Mouse (Mus musculus): ENCODE measurements around the gene Tcf19. TPM values are rescaled to one million over a fixed set of nuclear protein-coding genes. Genes with fewer than 3 reads are reported as not detected.
A peak's percentile ranks its signal among the peaks of the same experiment; 100 is the strongest.

Tcf19 gene
- polyA plus RNA-seq, 2 experiments, result 30.0 to 46.2 TPM

GRCm38 (mm10) chr17:35517526-35517925 lies 902 bp upstream of the Tcf19 start:
- ATAC-seq (ENCODE audit: insufficient read depth) (no peak), DNase-seq (ENCODE audit: low read depth in 3 of 3, low spot score in 3 of 3) (no peak)
- TF ChIP-seq EP300 (IDR thresholded peaks at IDR 0.05; ENCODE audit: low read depth) (no peak), CTCF (IDR thresholded peaks at IDR 0.05; ENCODE audit: low read depth) (no peak)
- peak overlapping the region; percentile 85 for H3K4me2 ChIP-seq (ENCODE audit: low read depth)
- H3K9ac ChIP-seq (replicated peaks), result peak overlapping the region; percentile 81
- peak overlapping the region; percentile 65 to 76 for H3K4me3 ChIP-seq (ENCODE audit: insufficient read depth in 1 of 2, low read depth in 2 of 2, low read length in 2 of 2)
- H3K27me3 ChIP-seq (ENCODE audit: control insufficient read depth, insufficient read depth, low read length), result no peaks in the 10 kb centered on the region
- H3K4me1 ChIP-seq (replicated peaks; ENCODE audit: control insufficient read depth in 2 of 2, insufficient read depth in 2 of 2, low read length in 1 of 2), result peaks cover 5 to 16% of the 10 kb centered on the region in 2 experiments
- 15% methylated on average over 12 of the region's 12 CpGs for WGBS (ENCODE audit: insufficient replicate concordance)
- H3K9me3 ChIP-seq (ENCODE audit: control insufficient read depth, low read length), result no peaks in the 10 kb centered on the region
- H3K36me3 ChIP-seq (replicated peaks; ENCODE audit: control insufficient read depth, insufficient read depth, low read depth), result peaks cover 8% of the 10 kb centered on the region
- peak overlapping the region; percentile 32; the same call in 1 of the 2 replicates for H3K27ac ChIP-seq

- Histone ChIP-seq H3K4me3 (ENCODE audit: insufficient read depth in 1 of 2, low read depth in 2 of 2, low read length in 2 of 2) (peak overlapping the region; percentile 76 to 96), H3K36me3 (replicated peaks; ENCODE audit: control insufficient read depth, insufficient read depth, low read depth) (peaks cover 10% of the 10 kb centered on the region), H3K4me2 (ENCODE audit: low read depth) (peak overlapping the region; percentile 85), H3K9ac (replicated peaks) (peak overlapping the region; percentile 67), H3K9me3 (ENCODE audit: control insufficient read depth, low read length) (no peaks in the 10 kb centered on the region), H3K27me3 (ENCODE audit: control insufficient read depth, insufficient read depth, low read length) (no peaks in the 10 kb centered on the region), H3K4me1 (replicated peaks; ENCODE audit: control insufficient read depth in 2 of 2, insufficient read depth in 2 of 2, low read length in 1 of 2) (peaks cover 5 to 16% of the 10 kb centered on the region in 2 experiments), H3K27ac (no peak overlapping the region)
- ATAC-seq (ENCODE audit: insufficient read depth) (no peak; the same call in 1 of the 2 replicates), DNase-seq (ENCODE audit: low read depth in 3 of 3, low spot score in 3 of 3) (peak; percentile 10 to 20 (median 20))
- 10% methylated on average over 25 of the region's 25 CpGs for WGBS (ENCODE audit: insufficient replicate concordance)
- TF ChIP-seq EP300 (IDR thresholded peaks at IDR 0.05; ENCODE audit: low read depth) (no peak), CTCF (IDR thresholded peaks at IDR 0.05; ENCODE audit: low read depth) (no peak)
Measured at GRCm38 (mm10) chr17:35515911-35516640, 548 bp downstream of the Tcf19 start.

GRCm38 (mm10) chr17:35514756-35515155 lies 1.9 kb downstream of the Tcf19 start:
- 74% methylated on average over 6 of the region's 6 CpGs for WGBS (ENCODE audit: insufficient replicate concordance)
- Histone ChIP-seq H3K4me2 (ENCODE audit: low read depth) (peak overlapping the region; percentile 85), H3K27ac (no peak overlapping the region), H3K9ac (replicated peaks) (peak overlapping the region; percentile 67), H3K4me1 (replicated peaks; ENCODE audit: control insufficient read depth in 2 of 2, insufficient read depth in 2 of 2, low read length in 1 of 2) (peaks cover 5 to 16% of the 10 kb centered on the region in 2 experiments), H3K27me3 (ENCODE audit: control insufficient read depth, insufficient read depth, low read length) (no peaks in the 10 kb centered on the region), H3K4me3 (ENCODE audit: insufficient read depth in 1 of 2, low read depth in 2 of 2, low read length in 2 of 2) (peak overlapping the region; percentile 76 to 96), H3K36me3 (replicated peaks; ENCODE audit: control insufficient read depth, insufficient read depth, low read depth) (peaks cover 10% of the 10 kb centered on the region), H3K9me3 (ENCODE audit: control insufficient read depth, low read length) (no peaks in the 10 kb centered on the region)
- ATAC-seq (ENCODE audit: insufficient read depth) (no peak), DNase-seq (ENCODE audit: low read depth in 3 of 3, low spot score in 3 of 3) (no peak)
- TF ChIP-seq CTCF (IDR thresholded peaks at IDR 0.05; ENCODE audit: low read depth) (no peak), EP300 (IDR thresholded peaks at IDR 0.05; ENCODE audit: low read depth) (no peak)

- peaks cover 10% of the 10 kb centered on the region for H3K36me3 ChIP-seq (replicated peaks; ENCODE audit: control insufficient read depth, insufficient read depth, low read depth)
- no peak overlapping the region for H3K27ac ChIP-seq
- TF ChIP-seq EP300 (IDR thresholded peaks at IDR 0.05; ENCODE audit: low read depth) (no peak), CTCF (IDR thresholded peaks at IDR 0.05; ENCODE audit: low read depth) (peak; percentile 93)
- H3K4me3 ChIP-seq (ENCODE audit: insufficient read depth in 1 of 2, low read depth in 2 of 2, low read length in 2 of 2), result no peak overlapping the region; a peak in 1 of 4 replicates
- H3K4me2 ChIP-seq (ENCODE audit: low read depth), result peak overlapping the region; percentile 85
- peak; percentile 49 to 60 (median 59) for DNase-seq (ENCODE audit: low read depth in 3 of 3, low spot score in 3 of 3)
- WGBS (ENCODE audit: insufficient replicate concordance), result 6% methylated on average over 2 of the region's 2 CpGs
- H3K4me1 ChIP-seq (replicated peaks; ENCODE audit: control insufficient read depth in 2 of 2, insufficient read depth in 2 of 2, low read length in 1 of 2), result peaks cover 5 to 16% of the 10 kb centered on the region in 2 experiments
- H3K9ac ChIP-seq (replicated peaks), result no peak overlapping the region
- ATAC-seq (ENCODE audit: insufficient read depth), result no peak
- no peaks in the 10 kb centered on the region for H3K27me3 ChIP-seq (ENCODE audit: control insufficient read depth, insufficient read depth, low read length)
- H3K9me3 ChIP-seq (ENCODE audit: control insufficient read depth, low read length), result no peaks in the 10 kb centered on the region
Measured at GRCm38 (mm10) chr17:35513886-35514285, 2.7 kb downstream of the Tcf19 start.

GRCm38 (mm10) chr17:35512916-35513626 lies 3.6 kb downstream of the Tcf19 start:
- Histone ChIP-seq H3K9ac (replicated peaks) (no peak overlapping the region), H3K36me3 (replicated peaks; ENCODE audit: control insufficient read depth, insufficient read depth, low read depth) (peaks cover 10% of the 10 kb centered on the region), H3K4me1 (replicated peaks; ENCODE audit: control insufficient read depth in 2 of 2, insufficient read depth in 2 of 2, low read length in 1 of 2) (peaks cover 5 to 16% of the 10 kb centered on the region in 2 experiments), H3K27ac (no peak overlapping the region), H3K27me3 (ENCODE audit: control insufficient read depth, insufficient read depth, low read length) (peaks cover under 1% of the 10 kb centered on the region; the same call in 1 of the 2 replicates), H3K4me2 (ENCODE audit: low read depth) (no peak overlapping the region), H3K4me3 (ENCODE audit: insufficient read depth in 1 of 2, low read depth in 2 of 2, low read length in 2 of 2) (no peak overlapping the region), H3K9me3 (ENCODE audit: control insufficient read depth, low read length) (no peaks in the 10 kb centered on the region)
- DNase-seq (ENCODE audit: low read depth in 3 of 3, low spot score in 3 of 3) (no peak), ATAC-seq (ENCODE audit: insufficient read depth) (no peak)
- TF ChIP-seq EP300 (IDR thresholded peaks at IDR 0.05; ENCODE audit: low read depth) (no peak), CTCF (IDR thresholded peaks at IDR 0.05; ENCODE audit: low read depth) (peak; percentile 58)
- WGBS (ENCODE audit: insufficient replicate concordance), result 86% methylated on average over 7 of the region's 7 CpGs

Measured in liver, embryonic 14.5 days (tissue).